Mouse (Mus musculus) stomach, embryonic 16.5 days (tissue): ENCODE results near the gene Lasp1. TPM values are rescaled to one million over a fixed set of nuclear protein-coding genes. Genes with fewer than 3 reads are reported as not detected.

Experiments used
- ATAC-seq: fragments of 200-750 bp; cut with Nextera tagmentation; 2 replicates; pipeline ENCODE4 v1.8.0; 2017; ENCODE audit warnings: moderate number of reproducible peaks, moderate TSS enrichment; ENCODE audit not compliant: insufficient read depth, low FRiP score
- H3K27ac ChIP-seq: fragments of 300-500 bp; sonication (generic); 2 replicates; pipeline ENCODE4 v1.5.1; 2014; ENCODE audit warnings: low read length
- H3K27me3 ChIP-seq: fragments of 300-500 bp; sonication (generic); 2 replicates; pipeline ENCODE4 v1.6.1; 2014; ENCODE audit warnings: low read length, control low read depth, mixed read lengths; ENCODE audit not compliant: control insufficient read depth, insufficient read depth
- H3K36me3 ChIP-seq: fragments of 300-500 bp; sonication (generic); 2 replicates; pipeline ENCODE4 v1.6.1; 2014; ENCODE audit warnings: low read length; ENCODE audit not compliant: control insufficient read depth, insufficient read depth
- H3K4me1 ChIP-seq: fragments of 300-500 bp; sonication (generic); 2 replicates; pipeline ENCODE4 v1.6.1; 2014; ENCODE audit warnings: low read length, control low read depth, mixed read lengths; ENCODE audit not compliant: control insufficient read depth, insufficient read depth
- H3K4me2 ChIP-seq: fragments of 300-500 bp; sonication (generic); 2 replicates; pipeline ENCODE4 v1.6.1; 2014; ENCODE audit warnings: low read depth, low read length, mixed read lengths
- H3K4me3 ChIP-seq: fragments of 300-500 bp; sonication (generic); replicated peaks from 2 replicates; pipeline ENCODE4 v1.5.1; 2014; ENCODE audit warnings: mild to moderate bottlenecking, low read length
- H3K9ac ChIP-seq: fragments of 300-500 bp; sonication (generic); 2 replicates; pipeline ENCODE4 v1.6.1; 2014; ENCODE audit warnings: low read length
- H3K9me3 ChIP-seq: fragments of 300-500 bp; sonication (generic); replicated peaks from 2 replicates; pipeline ENCODE4 v1.6.1; 2016; ENCODE audit warnings: low read length, control low read depth; ENCODE audit not compliant: control insufficient read depth
- WGBS: fragments of 180-500 bp; shearing (Covaris S2); extraction: QIAGEN DNeasy Blood & Tissue Kit; methylation state at CpG from one replicate; pipeline ENCODE4 v1.1.7; 2014; 5-methylcytosine and 5-hydroxymethylcytosine counted together
- polyA plus RNA-seq: library from polyadenylated mRNA; unstranded; fragments of >200 nt; fragmentation: Nextera tagmentation; extraction: Ambion mirVana; gene quantifications from 2 replicates; pipeline ENCODE4 v1.2.1, GENCODE M21; 2015

The Lasp1 gene
- polyA plus RNA-seq, 1 experiment from 2014 or later, result 130 TPM

DNA sequence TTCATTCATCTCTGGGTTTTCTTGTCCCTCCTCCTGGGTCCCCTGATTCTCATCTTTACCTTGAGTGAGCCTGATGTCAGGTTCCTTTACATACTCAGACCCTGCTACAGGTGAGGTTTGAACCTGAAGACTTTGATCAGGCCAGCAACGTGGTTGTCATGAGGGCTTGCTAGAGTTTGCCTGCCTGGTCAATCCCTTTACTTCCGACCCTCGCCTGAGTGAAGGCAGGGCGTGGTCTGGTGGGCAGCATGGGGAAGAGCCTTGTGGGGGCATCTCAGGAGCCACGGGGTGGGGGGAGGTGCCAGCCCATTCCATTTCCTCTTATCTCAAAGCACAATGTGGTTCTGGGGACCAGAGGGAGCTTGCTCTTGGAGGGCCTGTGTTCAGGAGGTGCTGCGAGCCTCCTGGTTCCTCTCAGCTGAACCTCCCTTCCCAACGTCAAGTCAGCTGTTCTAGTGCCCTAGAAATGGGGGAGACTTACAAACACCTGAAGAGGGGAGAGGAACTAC is 38.9 kb downstream of the Lasp1 start:
- no peak overlapping the region for H3K27ac ChIP-seq
- no peak overlapping the region for H3K4me2 ChIP-seq
- peaks cover 6% of the 10 kb centered on the region; the same call in 1 of the 2 replicates for H3K4me1 ChIP-seq
- no peak for ATAC-seq
- H3K4me3 ChIP-seq, result no peak overlapping the region
- H3K27me3 ChIP-seq, result no peaks in the 10 kb centered on the region
- 75% methylated on average over 7 of the region's 7 CpGs for WGBS
- H3K36me3 ChIP-seq, result peaks cover 7% of the 10 kb centered on the region; the same call in 1 of the 2 replicates
- no peak overlapping the region for H3K9ac ChIP-seq
- H3K9me3 ChIP-seq, result no peaks in the 10 kb centered on the region

DNA sequence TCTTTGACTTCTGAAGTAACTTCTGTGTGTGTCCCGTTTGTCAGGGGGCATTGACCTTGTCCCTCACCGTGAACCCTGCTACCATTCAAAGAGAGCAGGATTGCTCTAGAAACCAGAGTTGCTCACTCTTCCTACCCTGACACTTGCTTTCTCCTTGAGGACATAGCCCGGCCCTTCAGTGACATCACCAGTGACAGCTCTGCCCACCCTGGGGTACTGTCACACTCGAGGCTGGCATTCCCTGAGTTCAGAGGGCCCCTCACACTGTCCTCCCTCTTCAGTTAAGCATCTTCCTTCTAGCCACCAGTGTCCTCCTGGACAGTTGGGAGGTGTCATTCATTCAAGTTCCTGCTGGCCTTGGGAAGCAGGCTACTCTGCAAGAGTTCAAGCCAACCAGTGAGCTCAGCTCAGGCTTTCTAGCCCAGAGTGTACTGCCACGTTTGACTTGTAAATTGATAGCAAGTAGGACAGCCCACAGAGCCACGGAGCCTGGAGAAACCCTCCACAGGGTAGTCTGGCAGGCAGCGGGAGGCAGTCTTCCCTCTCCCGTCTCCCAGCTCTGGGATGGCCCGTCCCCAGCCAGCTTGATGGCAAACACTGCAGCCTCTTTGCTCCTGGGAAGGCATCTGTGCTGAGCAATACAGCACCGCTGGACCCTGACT is 40.1 kb downstream of the Lasp1 start:
- no peak overlapping the region for H3K27ac ChIP-seq
- no peak for ATAC-seq
- peaks cover 6% of the 10 kb centered on the region; the same call in 1 of the 2 replicates for H3K4me1 ChIP-seq
- H3K9me3 ChIP-seq, result no peaks in the 10 kb centered on the region
- H3K9ac ChIP-seq, result peak overlapping the region; percentile 4; the same call in 1 of the 2 replicates
- no peaks in the 10 kb centered on the region for H3K27me3 ChIP-seq
- peaks cover 7% of the 10 kb centered on the region; the same call in 1 of the 2 replicates for H3K36me3 ChIP-seq
- no peak overlapping the region for H3K4me3 ChIP-seq
- H3K4me2 ChIP-seq, result no peak overlapping the region
- 43% methylated on average over 10 of the region's 10 CpGs for WGBS

DNA sequence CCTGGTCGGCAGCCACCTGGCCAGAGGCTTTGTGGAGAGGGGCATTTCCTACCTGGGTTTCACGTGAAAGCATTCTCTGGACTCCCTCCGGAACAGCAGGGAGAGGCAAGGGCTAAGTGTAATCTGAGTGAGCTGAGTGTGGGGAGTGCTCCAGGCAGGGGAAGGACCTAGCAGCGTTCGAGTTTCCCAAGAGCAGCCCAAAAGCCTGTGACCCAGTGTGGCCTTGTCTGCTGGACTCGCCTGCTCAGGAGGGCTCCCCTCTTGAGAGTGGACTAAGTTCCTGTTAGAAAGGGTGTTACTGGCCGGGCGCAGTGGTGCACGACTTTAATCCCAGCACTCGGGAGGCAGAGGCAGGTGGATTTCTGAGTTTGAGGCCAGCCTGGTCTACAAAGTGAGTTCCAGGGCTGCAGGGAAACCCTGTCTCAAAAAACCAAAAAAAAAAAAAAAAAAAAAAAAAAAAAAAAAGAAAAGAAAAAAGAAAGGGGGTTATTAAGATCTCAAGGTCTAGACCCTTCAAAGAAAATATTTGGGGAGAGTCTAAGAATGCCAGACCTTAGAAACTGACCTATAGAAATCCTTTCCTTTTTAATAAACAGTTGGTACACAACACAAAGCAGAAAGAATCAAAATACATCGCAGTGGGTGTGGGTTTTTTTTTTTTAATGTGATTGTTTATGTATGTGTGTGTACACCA is 40.8 kb downstream of the Lasp1 start:
- no peak for ATAC-seq
- no peak overlapping the region for H3K27ac ChIP-seq
- H3K36me3 ChIP-seq, result peaks cover 4% of the 10 kb centered on the region; the same call in 1 of the 2 replicates
- H3K9me3 ChIP-seq, result no peaks in the 10 kb centered on the region
- WGBS, result 56% methylated on average over 11 of the region's 11 CpGs
- no peaks in the 10 kb centered on the region for H3K27me3 ChIP-seq
- H3K4me3 ChIP-seq, result no peak overlapping the region
- H3K4me1 ChIP-seq, result peaks cover 6% of the 10 kb centered on the region; the same call in 1 of the 2 replicates
- peak overlapping the region; percentile 4; the same call in 1 of the 2 replicates for H3K9ac ChIP-seq
- H3K4me2 ChIP-seq, result no peak overlapping the region

DNA sequence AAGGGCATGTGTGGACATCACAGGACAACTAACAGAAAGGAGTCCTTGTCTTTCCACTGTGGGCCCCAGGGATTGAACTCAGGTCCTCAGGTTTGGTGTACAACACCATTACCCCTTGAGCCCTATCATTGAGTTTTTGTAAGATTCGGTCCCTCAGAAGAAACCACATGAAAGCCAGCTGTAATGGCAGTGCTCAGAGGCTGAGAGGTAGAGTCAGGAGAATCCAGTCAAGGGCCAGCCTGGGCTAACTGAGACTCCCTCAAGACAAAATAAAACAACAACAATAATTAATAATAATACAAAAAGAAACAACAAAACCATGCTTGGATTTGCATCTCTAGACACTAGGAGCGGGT is 41.3 kb downstream of the Lasp1 start:
- Histone ChIP-seq H3K4me1 (peaks cover 6% of the 10 kb centered on the region; the same call in 1 of the 2 replicates), H3K9me3 (no peaks in the 10 kb centered on the region), H3K36me3 (no peaks in the 10 kb centered on the region; the same call in 1 of the 2 replicates), H3K27me3 (no peaks in the 10 kb centered on the region), H3K9ac (peak overlapping the region; percentile 65; the same call in 1 of the 2 replicates), H3K4me2 (peak overlapping the region; percentile 57), H3K27ac (no peak overlapping the region), H3K4me3 (no peak overlapping the region)
- WGBS, result 64% methylated on average over 2 of the region's 2 CpGs
- ATAC-seq, result no peak

DNA sequence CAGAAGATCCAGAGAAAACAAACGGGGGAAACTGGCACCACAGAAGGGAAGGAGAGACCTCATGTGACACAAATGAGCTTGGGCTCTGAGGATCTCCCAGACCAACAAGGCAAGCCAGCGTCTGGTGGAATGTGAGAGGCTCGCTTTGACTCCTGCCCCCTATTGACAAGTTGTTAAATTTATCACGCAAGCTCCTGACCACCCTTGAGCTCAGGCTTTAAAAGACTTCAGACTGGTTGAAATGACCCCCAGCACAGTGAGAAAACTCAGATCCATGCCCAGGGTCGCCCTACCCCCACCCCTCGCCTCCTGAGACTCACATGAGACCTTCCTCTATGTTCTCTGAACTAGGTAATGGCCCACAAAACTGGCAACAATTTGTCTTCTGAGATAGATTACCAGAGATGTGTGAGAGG is 41.7 kb downstream of the Lasp1 start, which contains the start of gene B230217C12Rik:
Gene B230217C12Rik, plus strand, starts transcription at position 242 of the 416 bp plus-strand sequence.
- H3K9ac ChIP-seq, result peak within 1 kb of the TSS; percentile 65
- H3K36me3 ChIP-seq, result no peaks in the 10 kb centered on the region; the same call in 1 of the 2 replicates
- WGBS, result under 1% methylated on average over 6 of the region's 6 CpGs
- no peaks in the 10 kb centered on the region for H3K9me3 ChIP-seq
- peak within 1 kb of the TSS; percentile 57 for H3K4me2 ChIP-seq
- no peaks in the 10 kb centered on the region for H3K27me3 ChIP-seq
- H3K4me3 ChIP-seq, result peak within 1 kb of the TSS; percentile 46
- H3K27ac ChIP-seq, result peak within 1 kb of the TSS; percentile 62
- peak; percentile 18; the same call in 1 of the 2 replicates for ATAC-seq
- peaks cover 6% of the 10 kb centered on the region; the same call in 1 of the 2 replicates for H3K4me1 ChIP-seq

DNA sequence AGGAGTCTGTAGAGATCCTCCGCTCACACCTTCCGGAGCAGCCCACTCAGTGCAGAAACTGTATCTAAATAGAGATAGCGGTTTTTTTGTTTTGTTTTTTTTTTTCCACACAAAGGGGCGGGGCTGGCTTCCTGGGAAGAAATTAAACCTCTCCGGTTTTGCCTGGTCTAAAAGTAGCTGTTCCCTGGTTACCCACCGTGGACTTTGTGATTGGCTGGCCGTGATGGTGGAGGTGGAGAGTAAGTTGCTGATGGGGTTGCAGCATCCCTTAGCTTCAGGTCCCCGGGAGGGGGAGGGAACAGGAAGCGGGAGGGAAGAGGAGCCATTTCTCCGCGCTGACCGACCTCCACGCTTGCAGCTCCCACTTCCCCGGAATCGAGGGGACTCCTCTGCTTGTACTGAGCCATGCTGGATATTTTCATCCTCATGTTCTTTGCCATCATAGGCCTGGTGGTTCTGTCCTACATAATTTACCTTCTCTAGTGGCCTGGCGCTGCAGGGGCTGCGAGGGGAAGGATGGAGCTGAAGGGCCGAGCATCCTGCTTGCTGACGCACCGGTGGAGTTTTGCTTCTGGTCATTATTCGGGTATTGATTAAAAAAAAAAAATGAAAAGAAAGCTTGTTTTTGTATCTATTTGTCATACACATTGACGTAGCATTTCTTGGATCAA is 42.3 kb downstream of the Lasp1 start:
- H3K9me3 ChIP-seq, result no peaks in the 10 kb centered on the region
- H3K27me3 ChIP-seq, result no peaks in the 10 kb centered on the region

DNA sequence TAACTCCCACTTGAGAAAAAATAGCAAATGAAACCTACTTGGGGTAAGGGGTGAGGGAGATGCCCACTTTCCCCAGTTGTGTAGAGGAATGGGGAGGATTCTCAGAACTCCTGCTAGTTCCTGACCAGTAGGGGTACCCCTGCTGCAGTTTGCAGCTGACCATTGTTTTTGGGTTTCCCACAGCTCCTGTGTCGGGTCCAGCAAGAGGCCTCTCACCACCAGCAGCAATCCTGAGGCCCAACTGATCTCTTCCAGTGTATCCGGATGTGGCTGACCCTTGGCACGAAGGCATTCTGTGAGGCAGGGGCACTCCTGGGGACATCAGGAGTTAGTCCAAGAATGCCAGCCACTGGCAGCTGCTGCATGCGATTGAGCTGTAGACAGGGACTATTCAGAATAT is 43.2 kb downstream of the Lasp1 start:
- H3K4me2 ChIP-seq, result no peak overlapping the region
- no peak overlapping the region for H3K9ac ChIP-seq
- H3K27me3 ChIP-seq, result no peaks in the 10 kb centered on the region
- no peaks in the 10 kb centered on the region for H3K36me3 ChIP-seq
- ATAC-seq, result no peak
- H3K27ac ChIP-seq, result no peak overlapping the region
- no peaks in the 10 kb centered on the region for H3K9me3 ChIP-seq
- 50% methylated on average over 4 of the region's 4 CpGs for WGBS
- H3K4me1 ChIP-seq, result peaks cover 6% of the 10 kb centered on the region; the same call in 1 of the 2 replicates
- H3K4me3 ChIP-seq, result no peak overlapping the region; the same call in 1 of the 2 replicates

More for the DNA sequence above, 42.3 kb downstream of the Lasp1 start:
- H3K27ac ChIP-seq, result peak overlapping the region; percentile 62
- H3K4me3 ChIP-seq, result peak overlapping the region; percentile 46
- H3K36me3 ChIP-seq, result no peaks in the 10 kb centered on the region; the same call in 1 of the 2 replicates
- H3K4me2 ChIP-seq, result peak overlapping the region; percentile 57
- WGBS, result 5% methylated on average over 22 of the region's 22 CpGs
- H3K4me1 ChIP-seq, result peaks cover 6% of the 10 kb centered on the region; the same call in 1 of the 2 replicates
- peak overlapping the region; percentile 65 for H3K9ac ChIP-seq
- ATAC-seq, result peak; percentile 74; the same call in 1 of the 2 replicates

DNA sequence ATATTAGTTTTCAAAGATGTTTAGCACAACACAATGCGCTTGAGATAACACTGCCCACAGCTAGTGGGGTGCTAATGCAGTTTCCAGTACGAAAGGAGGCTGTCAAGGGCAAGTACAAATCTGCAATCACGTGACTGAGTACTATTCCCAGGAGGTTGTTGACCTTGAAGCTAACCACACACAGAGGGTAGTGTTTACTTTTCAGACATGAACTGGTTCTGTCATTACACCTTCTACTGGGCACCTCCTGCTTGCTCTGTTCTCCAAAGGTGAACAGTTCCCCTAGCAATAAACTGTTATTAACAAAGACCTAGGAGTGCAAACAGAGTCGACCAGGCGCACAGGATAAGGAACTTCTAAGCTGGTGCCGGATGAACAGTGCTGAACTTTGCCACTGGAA is 51.6 kb downstream of the Lasp1 start:
- ATAC-seq, result peak; percentile 92
- Histone ChIP-seq H3K9me3 (no peaks in the 10 kb centered on the region), H3K36me3 (no peaks in the 10 kb centered on the region), H3K9ac (no peak overlapping the region), H3K4me3 (no peak overlapping the region), H3K4me1 (no peaks in the 10 kb centered on the region), H3K4me2 (no peak overlapping the region), H3K27ac (peak overlapping the region; percentile 11; the same call in 1 of the 2 replicates), H3K27me3 (no peaks in the 10 kb centered on the region)
- 32% methylated on average over 6 of the region's 6 CpGs for WGBS
